Mouse (Mus musculus) hindbrain, postnatal 0 days (tissue): ENCODE results near the gene Gpr153. TPM values are rescaled to one million over a fixed set of nuclear protein-coding genes. Genes with fewer than 3 reads are reported as not detected.

ENCODE experiments used
- ATAC-seq: fragments of 200-750 bp; cut with Nextera tagmentation; 2 replicates; pipeline ENCODE4 v1.8.0; 2017; ENCODE audit warnings: mild to moderate bottlenecking, moderate TSS enrichment, moderate library complexity
- DNase-seq: peaks from one replicate; pipeline ENCODE4 v3.0.0-alpha.2; 2015; ENCODE audit warnings: low spot score
- H3K27ac ChIP-seq: fragments of 300-500 bp; sonication (generic); 2 replicates; pipeline ENCODE4 v1.5.1; 2014; ENCODE audit warnings: mild to moderate bottlenecking
- H3K27me3 ChIP-seq: fragments of 300-500 bp; sonication (generic); 2 replicates; pipeline ENCODE4 v1.6.1; 2014; ENCODE audit warnings: low read length, mixed read lengths; ENCODE audit not compliant: insufficient read depth
- H3K36me3 ChIP-seq: fragments of 300-500 bp; sonication (generic); 2 replicates; pipeline ENCODE4 v1.6.1; 2014; ENCODE audit warnings: low read length, mixed read lengths; ENCODE audit not compliant: insufficient read depth
- H3K4me1 ChIP-seq: fragments of 300-500 bp; sonication (generic); 2 replicates; pipeline ENCODE4 v1.6.1; 2014; ENCODE audit warnings: antibody characterized with exemption, low read length, mixed read lengths; ENCODE audit not compliant: insufficient read depth
- H3K4me2 ChIP-seq: fragments of 300-500 bp; sonication (generic); 2 replicates; pipeline ENCODE4 v1.6.1; 2014; ENCODE audit warnings: low read depth, mild to moderate bottlenecking, low read length, moderate library complexity, mixed read lengths
- H3K4me3 ChIP-seq: fragments of 300-500 bp; sonication (generic); 2 replicates; pipeline ENCODE4 v1.5.1; 2014; ENCODE audit warnings: low read length
- H3K9ac ChIP-seq: fragments of 300-500 bp; sonication (generic); replicated peaks from 2 replicates; pipeline ENCODE4 v1.6.1; 2014; ENCODE audit warnings: mild to moderate bottlenecking, low read length, moderate library complexity, mixed read lengths
- H3K9me3 ChIP-seq: fragments of 300-500 bp; sonication (generic); 2 replicates; pipeline ENCODE4 v1.6.1; 2016; ENCODE audit warnings: low read length, mixed read lengths
- CTCF ChIP-seq: IDR thresholded peaks from 2 replicates; pipeline ENCODE4 v1.5.1; 2016; ENCODE audit warnings: antibody characterized with exemption, control low read depth, low read depth
- WGBS: fragments of 180-500 bp; shearing (Covaris S2); extraction: QIAGEN DNeasy Blood & Tissue Kit; methylation state at CpG from one replicate; pipeline ENCODE4 v1.1.7; 2014; 5-methylcytosine and 5-hydroxymethylcytosine counted together
- polyA plus RNA-seq: library from polyadenylated mRNA; unstranded; fragments of >200 nt; fragmentation: Nextera tagmentation; extraction: Ambion mirVana; gene quantifications from 2 replicates; pipeline ENCODE4 v1.2.1, GENCODE M21; 2015
- total RNA-seq: library from RNA; depleted of rRNA; stranded (reverse); fragments of >200 nt; gene quantifications from 2 replicates; pipeline ENCODE4 v1.2.3, GENCODE M21; 2014

Gene Gpr153
- total and polyA plus RNA-seq, 2 experiments from 2014 or later, result 19.0 to 167 TPM

GRCm38 (mm10) chr4:152285505-152285904 is 11.5 kb downstream of the Gpr153 start:
- Histone ChIP-seq H3K27ac (no peak overlapping the region), H3K9ac (no peak overlapping the region), H3K36me3 (0 out of 2 replicates have a peak, but pooled peaks cover 4% of the 10 kb centered on the region), H3K4me1 (peaks cover 17% of the 10 kb centered on the region), H3K4me3 (0 out of 2 replicates have a peak overlapping the region, but pooled peaks have one; percentile 33), H3K27me3 (peaks cover 52% of the 10 kb centered on the region), H3K9me3 (no peaks in the 10 kb centered on the region), H3K4me2 (no peak overlapping the region)
- DNase-seq (peak; percentile 92), ATAC-seq (no peak)
- peak; percentile 79 for TF ChIP-seq CTCF
- WGBS, result 4% methylated on average over 10 of the region's 10 CpGs

DNA sequence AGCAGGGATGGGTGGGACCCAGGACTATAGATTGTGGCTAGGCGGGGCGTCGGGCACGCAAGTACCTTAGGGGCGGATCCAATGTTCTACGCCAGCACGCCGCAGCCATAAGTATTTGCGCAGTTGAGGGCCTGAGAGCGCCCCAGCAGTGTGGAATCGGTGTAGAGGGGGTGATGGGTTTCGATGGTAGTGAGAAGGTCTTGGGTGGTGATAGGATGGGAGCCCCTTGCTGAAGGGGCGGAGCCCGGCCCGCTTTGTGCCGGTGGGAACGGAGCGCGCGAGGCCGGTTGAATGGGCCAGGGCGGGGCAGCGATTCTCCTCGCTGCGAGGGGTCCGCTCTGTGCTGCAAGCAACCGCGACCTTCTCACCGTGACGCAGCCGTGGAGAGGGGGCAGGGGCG is 12.2 kb downstream of the Gpr153 start:
- peaks cover 56% of the 10 kb centered on the region for H3K27me3 ChIP-seq
- H3K36me3 ChIP-seq, result no peaks in the 10 kb centered on the region
- H3K9me3 ChIP-seq, result no peaks in the 10 kb centered on the region
- TF ChIP-seq CTCF, result no peak
- H3K4me2 ChIP-seq, result peak overlapping the region; percentile 62
- no peak overlapping the region for H3K27ac ChIP-seq
- H3K4me3 ChIP-seq, result peak overlapping the region; percentile 33
- peak; percentile 52 for DNase-seq
- peak overlapping the region; percentile 41 for H3K9ac ChIP-seq
- WGBS, result under 1% methylated on average over 29 of the region's 32 CpGs
- ATAC-seq, result peak; percentile 18; the same call in 1 of the 2 replicates
- H3K4me1 ChIP-seq, result peaks cover 19% of the 10 kb centered on the region

- Histone ChIP-seq H3K36me3 (no peaks in the 10 kb centered on the region), H3K4me2 (peak overlapping the region; percentile 62), H3K4me1 (peaks cover 19% of the 10 kb centered on the region), H3K9ac (peak overlapping the region; percentile 41), H3K4me3 (peak overlapping the region; percentile 33; the same call in 1 of the 2 replicates), H3K9me3 (no peaks in the 10 kb centered on the region), H3K27me3 (peaks cover 56% of the 10 kb centered on the region), H3K27ac (no peak overlapping the region)
- TF ChIP-seq CTCF, result no peak
- peak; percentile 43 for DNase-seq
- WGBS, result 2% methylated on average over 26 of the region's 26 CpGs
- no peak for ATAC-seq
Observed at GRCm38 (mm10) chr4:152286887-152287286, 12.9 kb downstream of the Gpr153 start.

GRCm38 (mm10) chr4:152287317-152288120 is 13.5 kb downstream of the Gpr153 start:
- DNase-seq (no peak), ATAC-seq (no peak)
- H3K36me3 ChIP-seq, result no peaks in the 10 kb centered on the region
- H3K4me1 ChIP-seq, result peaks cover 19% of the 10 kb centered on the region
- 19% methylated on average over 19 of the region's 19 CpGs for WGBS
- no peak overlapping the region for H3K4me3 ChIP-seq
- peak overlapping the region; percentile 62; the same call in 1 of the 2 replicates for H3K4me2 ChIP-seq
- TF ChIP-seq CTCF, result no peak
- peaks cover 56% of the 10 kb centered on the region for H3K27me3 ChIP-seq
- H3K27ac ChIP-seq, result no peak overlapping the region
- H3K9ac ChIP-seq, result no peak overlapping the region; the same call in 1 of the 2 replicates
- no peaks in the 10 kb centered on the region for H3K9me3 ChIP-seq

DNA sequence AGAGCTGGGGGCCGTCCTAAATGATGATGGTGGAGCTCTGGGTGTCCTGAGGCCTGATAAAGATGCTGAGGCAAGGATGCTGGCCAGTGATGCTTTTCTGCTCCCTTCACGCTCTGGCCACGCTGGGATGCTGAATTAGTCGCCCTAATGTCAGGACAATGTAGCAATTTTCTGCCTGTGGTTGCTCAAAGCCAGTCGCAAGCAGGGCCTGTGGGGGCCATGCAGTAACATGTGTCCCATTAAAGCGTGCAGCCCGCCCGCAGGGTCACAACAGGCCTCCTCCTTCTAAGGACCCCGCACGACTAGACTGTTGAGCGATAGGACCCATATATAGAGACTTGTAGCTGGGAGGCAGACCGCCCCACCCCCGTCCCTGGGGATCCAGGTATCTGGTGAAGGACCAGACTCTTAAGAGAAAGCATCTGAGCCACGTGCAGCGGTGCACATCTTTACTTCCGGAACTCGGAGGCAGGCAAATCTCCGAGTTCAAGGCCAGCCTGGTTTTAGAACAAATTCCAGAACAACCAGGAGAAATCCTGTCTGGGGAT is 14.4 kb downstream of the Gpr153 start:
- Histone ChIP-seq H3K27me3 (peaks cover 59% of the 10 kb centered on the region), H3K4me1 (peaks cover 19% of the 10 kb centered on the region), H3K36me3 (no peaks in the 10 kb centered on the region), H3K9me3 (no peaks in the 10 kb centered on the region), H3K9ac (no peak overlapping the region), H3K4me3 (no peak overlapping the region), H3K27ac (no peak overlapping the region), H3K4me2 (no peak overlapping the region)
- DNase-seq (no peak), ATAC-seq (no peak)
- no peak for TF ChIP-seq CTCF
- 27% methylated on average over 18 of the region's 18 CpGs for WGBS

GRCm38 (mm10) chr4:152290385-152290784 is 16.4 kb downstream of the Gpr153 start:
- TF ChIP-seq CTCF, result no peak
- no peaks in the 10 kb centered on the region for H3K9me3 ChIP-seq
- peaks cover 19% of the 10 kb centered on the region for H3K4me1 ChIP-seq
- H3K27ac ChIP-seq, result no peak overlapping the region
- no peak for ATAC-seq
- H3K4me2 ChIP-seq, result peak overlapping the region; percentile 51
- H3K36me3 ChIP-seq, result no peaks in the 10 kb centered on the region
- peaks cover 57% of the 10 kb centered on the region for H3K27me3 ChIP-seq
- DNase-seq, result no peak
- under 1% methylated on average over 36 of the region's 39 CpGs for WGBS
- H3K9ac ChIP-seq, result no peak overlapping the region
- H3K4me3 ChIP-seq, result peak overlapping the region; percentile 28
